Mouse (Mus musculus) CH12.LX (cell line): Measurements from ENCODE around the gene Cpz.

Experiments
- BHLHE40 ChIP-seq: IDR thresholded peaks from 2 replicates; pipeline ENCODE4 v1.6.1; 2011; ENCODE audit warnings: mild to moderate bottlenecking, low read depth, low read length, improper control_type of control experiment
- MAFK ChIP-seq: IDR thresholded peaks from 2 replicates; pipeline ENCODE4 v1.6.1; 2011; ENCODE audit warnings: low read length, improper control_type of control experiment; ENCODE audit not compliant: insufficient replicate concordance

- TF ChIP-seq BHLHE40, result no peak
- TF ChIP-seq MAFK, result no peak
Measured at GRCm38 (mm10) chr5:35475236-35475635, 50.3 kb downstream of the Cpz start.
